Mouse (Mus musculus): Measurements from ENCODE around the gene Agbl1. TPM values are rescaled to one million over a fixed set of nuclear protein-coding genes. Genes with fewer than 3 reads are reported as not detected.

Agbl1 gene
- polyA plus RNA-seq, 1 experiment from 2014 or later: not detected

DNA sequence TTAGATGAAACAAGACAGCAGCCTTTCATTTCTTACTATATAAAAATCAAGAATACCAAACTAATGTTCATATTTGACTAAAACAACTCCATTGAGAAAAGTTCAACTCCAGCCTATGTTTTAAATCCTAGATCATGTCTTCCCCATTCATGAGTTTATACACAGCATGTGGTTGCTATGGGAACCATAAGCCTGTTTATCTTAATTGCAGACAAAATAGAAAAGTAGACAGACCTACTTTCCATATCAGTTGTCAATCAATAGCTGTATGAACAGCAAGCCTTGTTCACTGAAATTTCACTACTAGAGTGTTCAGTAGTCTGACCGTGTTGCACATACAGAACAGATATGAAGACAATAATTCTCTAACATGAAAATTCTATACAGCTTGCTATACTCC is 857.6 kb downstream of the Agbl1 start:
- Histone ChIP-seq H3K9me3 (replicated peaks) (no peaks in the 10 kb centered on the region), H3K4me1 (replicated peaks) (no peaks in the 10 kb centered on the region), H3K4me2 (no peak overlapping the region), H3K4me3 (replicated peaks) (no peak overlapping the region), H3K27ac (no peak overlapping the region), H3K27me3 (no peaks in the 10 kb centered on the region), H3K9ac (no peak overlapping the region), H3K36me3 (no peaks in the 10 kb centered on the region)
- ATAC-seq (ENCODE audit: low read depth) (no peak), DNase-seq (no peak)
- WGBS (ENCODE audit: insufficient replicate concordance): 63% methylated on average over 1 of the region's 1 CpGs

GRCm38 (mm10) chr7:77095153-77095552 is 865.5 kb downstream of the Agbl1 start:
- Histone ChIP-seq H3K4me1 (replicated peaks) (no peaks in the 10 kb centered on the region), H3K27me3 (no peaks in the 10 kb centered on the region), H3K4me2 (no peak overlapping the region), H3K4me3 (replicated peaks) (no peak overlapping the region), H3K9ac (no peak overlapping the region), H3K9me3 (replicated peaks) (no peaks in the 10 kb centered on the region), H3K36me3 (no peaks in the 10 kb centered on the region), H3K27ac (no peak overlapping the region)
- no peak for ATAC-seq (ENCODE audit: low read depth)
- 11% methylated on average over 2 of the region's 2 CpGs for WGBS (ENCODE audit: insufficient replicate concordance)
- DNase-seq: no peak

- Histone ChIP-seq H3K9me3 (replicated peaks) (no peaks in the 10 kb centered on the region), H3K27me3 (no peaks in the 10 kb centered on the region), H3K9ac (no peak overlapping the region), H3K4me2 (no peak overlapping the region), H3K36me3 (no peaks in the 10 kb centered on the region), H3K27ac (no peak overlapping the region), H3K4me3 (replicated peaks) (no peak overlapping the region), H3K4me1 (replicated peaks) (no peaks in the 10 kb centered on the region)
- 83% methylated on average over 1 of the region's 1 CpGs for WGBS (ENCODE audit: insufficient replicate concordance)
- DNase-seq (no peak), ATAC-seq (ENCODE audit: low read depth) (no peak)
These were observed 884.3 kb downstream of the Agbl1 start for GRCm38 (mm10) chr7:77114021-77114420.

- WGBS (ENCODE audit: insufficient replicate concordance): 50% methylated on average over 1 of the region's 1 CpGs
- Histone ChIP-seq H3K4me3 (replicated peaks) (no peak overlapping the region), H3K9me3 (replicated peaks) (no peaks in the 10 kb centered on the region), H3K4me1 (replicated peaks) (no peaks in the 10 kb centered on the region), H3K36me3 (no peaks in the 10 kb centered on the region), H3K27me3 (no peaks in the 10 kb centered on the region), H3K9ac (no peak overlapping the region), H3K27ac (no peak overlapping the region), H3K4me2 (no peak overlapping the region)
- ATAC-seq (ENCODE audit: low read depth): no peak
- no peak for DNase-seq
These were observed 899.4 kb downstream of the Agbl1 start for GRCm38 (mm10) chr7:77129045-77129444.

DNA sequence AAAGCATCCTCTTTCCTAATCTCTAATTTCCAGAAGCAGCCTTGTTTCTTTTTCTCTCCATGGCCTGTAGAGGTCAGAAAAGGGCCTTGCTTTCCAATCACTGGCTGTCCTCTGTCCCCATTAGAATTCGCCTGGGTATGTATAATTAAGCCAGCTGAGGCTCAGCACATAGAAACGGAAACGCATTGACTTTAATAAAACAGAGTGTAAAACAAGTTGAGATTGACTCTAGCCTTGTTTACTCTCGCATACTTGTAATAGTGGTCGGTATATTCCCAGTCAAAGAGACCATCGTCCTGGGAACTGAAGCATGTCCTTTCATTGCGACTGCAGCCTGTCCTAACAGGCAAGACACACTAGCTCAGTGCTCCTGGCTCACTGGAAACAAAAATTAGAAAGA is 902.3 kb downstream of the Agbl1 start:
- DNase-seq (no peak), ATAC-seq (ENCODE audit: low read depth) (no peak)
- Histone ChIP-seq H3K4me3 (replicated peaks) (no peak overlapping the region), H3K9me3 (replicated peaks) (no peaks in the 10 kb centered on the region), H3K36me3 (no peaks in the 10 kb centered on the region), H3K27me3 (no peaks in the 10 kb centered on the region), H3K4me1 (replicated peaks) (no peaks in the 10 kb centered on the region), H3K27ac (no peak overlapping the region), H3K9ac (no peak overlapping the region), H3K4me2 (no peak overlapping the region)
- WGBS (ENCODE audit: insufficient replicate concordance): 39% methylated on average over 7 of the region's 7 CpGs

- 34% methylated on average over 15 of the region's 15 CpGs for WGBS (ENCODE audit: insufficient replicate concordance)
- ATAC-seq (ENCODE audit: low read depth): 0 out of 2 replicates have a peak, but pooled peaks have one; percentile 39
These were observed 903.1 kb downstream of the Agbl1 start for GRCm38 (mm10) chr7:77132615-77133420.

DNA sequence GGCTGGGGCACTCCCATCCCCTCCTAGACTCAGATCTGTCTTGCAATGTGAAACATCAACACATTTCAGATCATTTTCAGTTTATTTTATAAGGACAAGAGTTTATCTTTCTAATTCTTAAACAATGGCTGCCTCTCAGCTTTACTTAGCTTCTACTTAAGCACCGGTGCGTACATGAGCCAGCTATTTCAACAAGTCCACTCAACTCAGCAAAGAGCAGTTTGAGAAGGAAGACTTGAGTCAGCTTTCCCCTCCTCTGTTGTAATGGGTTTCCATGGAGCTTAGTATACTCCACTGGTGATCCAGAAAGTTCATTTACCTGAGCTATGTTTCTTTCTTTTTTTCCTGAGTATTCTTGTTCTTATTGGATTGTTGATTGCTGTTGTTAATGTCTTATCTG is 905.2 kb downstream of the Agbl1 start:
- Histone ChIP-seq H3K9me3 (replicated peaks) (no peaks in the 10 kb centered on the region), H3K36me3 (no peaks in the 10 kb centered on the region), H3K4me1 (replicated peaks) (no peaks in the 10 kb centered on the region), H3K4me2 (no peak overlapping the region), H3K27ac (no peak overlapping the region), H3K27me3 (no peaks in the 10 kb centered on the region), H3K4me3 (replicated peaks) (no peak overlapping the region), H3K9ac (no peak overlapping the region)
- ATAC-seq (ENCODE audit: low read depth): no peak
- no peak for DNase-seq
- 73% methylated on average over 2 of the region's 2 CpGs for WGBS (ENCODE audit: insufficient replicate concordance)

More at GRCm38 (mm10) chr7:77132615-77133420, 903.1 kb downstream of the Agbl1 start:
- peak; percentile 1 for DNase-seq
- no peaks in the 10 kb centered on the region for H3K4me1 ChIP-seq (replicated peaks)
- H3K9ac ChIP-seq: no peak overlapping the region
- H3K4me3 ChIP-seq (replicated peaks): no peak overlapping the region
- H3K9me3 ChIP-seq (replicated peaks): no peaks in the 10 kb centered on the region
- no peak overlapping the region for H3K27ac ChIP-seq
- H3K27me3 ChIP-seq: no peaks in the 10 kb centered on the region
- H3K36me3 ChIP-seq: no peaks in the 10 kb centered on the region
- no peak overlapping the region for H3K4me2 ChIP-seq

DNA sequence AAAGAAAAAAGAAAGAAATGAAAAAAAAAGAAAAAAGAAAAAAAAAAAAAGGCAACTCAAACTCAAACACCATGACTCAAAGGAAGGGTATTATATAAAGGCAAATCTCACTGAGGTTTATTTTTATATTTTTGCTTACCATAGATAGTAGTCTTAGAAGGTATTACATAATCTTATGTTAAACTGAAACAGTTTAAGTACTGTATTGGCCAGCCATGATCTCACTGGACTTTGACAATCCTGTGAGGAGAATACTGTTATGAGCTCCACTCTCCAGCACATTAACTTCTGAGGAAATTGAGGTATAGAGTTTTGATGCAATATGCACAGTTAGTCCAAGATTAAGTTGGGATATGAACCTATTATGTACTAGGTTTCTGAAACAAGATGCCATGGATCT is 909.0 kb downstream of the Agbl1 start:
- ATAC-seq (ENCODE audit: low read depth): no peak
- H3K4me2 ChIP-seq: no peak overlapping the region

DNA sequence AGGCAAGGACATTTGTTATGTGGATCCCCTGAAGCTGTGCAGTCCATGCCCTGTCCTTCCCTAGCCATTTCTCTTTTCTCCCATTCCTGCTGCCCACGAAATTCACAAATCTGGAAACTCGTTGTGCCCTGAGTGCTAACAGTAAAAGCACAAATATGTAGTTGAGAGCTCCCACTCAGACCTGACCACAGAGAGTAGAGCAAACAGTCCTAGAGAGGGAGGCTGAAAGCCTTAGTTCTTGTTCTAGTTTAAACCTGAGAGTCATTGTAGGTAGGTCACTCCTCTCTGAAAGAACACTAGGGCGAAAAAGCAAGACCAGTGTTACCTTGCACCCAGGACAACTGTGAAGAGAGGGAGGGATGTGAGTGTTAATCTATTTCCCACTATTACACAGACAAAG is 917.8 kb downstream of the Agbl1 start:
- H3K27me3 ChIP-seq: no peaks in the 10 kb centered on the region
- no peaks in the 10 kb centered on the region for H3K9me3 ChIP-seq (replicated peaks)
- no peak overlapping the region for H3K9ac ChIP-seq
- DNase-seq (no peak), ATAC-seq (ENCODE audit: low read depth) (no peak)
- no peak overlapping the region for H3K4me3 ChIP-seq (replicated peaks)
- H3K27ac ChIP-seq: no peak overlapping the region
- 52% methylated on average over 3 of the region's 3 CpGs for WGBS (ENCODE audit: insufficient replicate concordance)
- no peak overlapping the region for H3K4me2 ChIP-seq
- H3K4me1 ChIP-seq (replicated peaks): no peaks in the 10 kb centered on the region
- H3K36me3 ChIP-seq: no peaks in the 10 kb centered on the region

More for the DNA sequence above, 909.0 kb downstream of the Agbl1 start:
- Histone ChIP-seq H3K36me3 (no peaks in the 10 kb centered on the region), H3K9ac (no peak overlapping the region), H3K9me3 (replicated peaks) (no peaks in the 10 kb centered on the region), H3K27me3 (no peaks in the 10 kb centered on the region), H3K27ac (no peak overlapping the region), H3K4me1 (replicated peaks) (no peaks in the 10 kb centered on the region), H3K4me3 (replicated peaks) (no peak overlapping the region)
- no peak for DNase-seq

DNA sequence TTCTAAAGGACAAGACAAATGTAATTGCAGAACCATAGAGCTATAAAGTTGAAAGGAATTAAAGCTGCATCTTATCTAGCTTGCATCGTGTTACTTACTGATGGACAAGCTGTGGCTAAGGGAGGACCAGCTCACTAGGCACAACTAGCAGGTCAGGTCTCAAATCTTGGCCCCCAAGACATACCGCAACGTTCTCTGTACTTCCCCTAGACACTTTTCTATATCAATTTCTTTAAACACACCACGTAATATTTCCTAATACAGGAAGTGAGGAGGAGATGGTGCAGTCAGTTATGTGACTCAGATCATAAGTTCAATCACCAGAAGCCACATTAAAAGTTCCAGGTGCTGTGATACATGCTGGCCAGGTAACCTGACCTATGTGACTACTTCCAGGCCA is 919.1 kb downstream of the Agbl1 start:
- WGBS (ENCODE audit: insufficient replicate concordance): 53% methylated on average over 4 of the region's 4 CpGs
- H3K4me2 ChIP-seq: no peak overlapping the region
- H3K4me3 ChIP-seq (replicated peaks): no peak overlapping the region
- H3K27ac ChIP-seq: no peak overlapping the region
- no peaks in the 10 kb centered on the region for H3K4me1 ChIP-seq (replicated peaks)
- ATAC-seq (ENCODE audit: low read depth): no peak
- no peaks in the 10 kb centered on the region for H3K36me3 ChIP-seq
- no peak overlapping the region for H3K9ac ChIP-seq
- DNase-seq: no peak
- H3K27me3 ChIP-seq: no peaks in the 10 kb centered on the region
- H3K9me3 ChIP-seq (replicated peaks): no peaks in the 10 kb centered on the region

DNA sequence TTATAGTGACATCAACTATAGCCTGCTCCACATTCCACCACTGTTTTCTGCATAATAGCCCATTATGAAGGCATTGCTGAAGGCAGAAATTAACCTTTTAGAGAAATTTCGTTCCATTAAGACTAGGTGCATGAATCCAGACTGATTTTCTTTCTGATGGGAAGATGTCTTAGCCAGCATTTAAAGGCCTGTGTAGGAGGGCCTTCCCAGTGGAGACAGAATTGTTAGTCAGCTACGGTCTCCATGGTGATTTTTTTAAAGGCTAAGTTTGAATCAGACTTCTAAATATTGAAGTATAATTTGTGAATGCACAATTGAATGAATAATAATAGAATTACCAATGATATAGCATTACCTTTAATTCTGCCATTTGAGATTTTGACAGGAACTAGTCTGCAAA is 920.2 kb downstream of the Agbl1 start:
- no peak overlapping the region for H3K27ac ChIP-seq
- 56% methylated on average over 2 of the region's 2 CpGs for WGBS (ENCODE audit: insufficient replicate concordance)

DNA sequence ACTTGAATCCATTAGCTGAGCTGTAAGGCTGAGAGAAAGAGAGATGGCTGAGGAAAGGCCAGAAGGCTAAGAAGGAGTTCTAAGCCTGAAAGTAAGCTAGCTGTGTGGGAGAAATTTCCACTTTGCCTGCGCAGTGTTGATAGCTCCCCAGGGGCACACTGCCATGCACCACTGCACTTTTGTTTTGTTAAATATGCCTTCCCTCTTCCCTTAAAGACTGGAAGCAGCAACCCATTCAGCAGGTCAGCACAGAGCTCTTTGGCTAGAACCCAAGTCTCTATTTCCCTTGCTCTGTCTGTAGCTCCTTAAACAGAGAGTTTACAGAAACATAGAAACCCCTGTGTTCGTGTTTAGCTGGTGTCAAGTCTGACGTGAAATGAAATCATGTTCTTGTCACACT is 922.7 kb downstream of the Agbl1 start:
- H3K4me1 ChIP-seq (replicated peaks): no peaks in the 10 kb centered on the region
- no peaks in the 10 kb centered on the region for H3K36me3 ChIP-seq
- DNase-seq: no peak
- no peak overlapping the region for H3K4me2 ChIP-seq
- H3K27me3 ChIP-seq: no peaks in the 10 kb centered on the region
- no peak for ATAC-seq (ENCODE audit: low read depth)
- H3K9ac ChIP-seq: no peak overlapping the region
- H3K4me3 ChIP-seq (replicated peaks): no peak overlapping the region
- no peaks in the 10 kb centered on the region for H3K9me3 ChIP-seq (replicated peaks)
- H3K27ac ChIP-seq: no peak overlapping the region
- 45% methylated on average over 3 of the region's 3 CpGs for WGBS (ENCODE audit: insufficient replicate concordance)

More for the DNA sequence above, 920.2 kb downstream of the Agbl1 start:
- Histone ChIP-seq H3K9ac (no peak overlapping the region), H3K27me3 (no peaks in the 10 kb centered on the region), H3K9me3 (replicated peaks) (no peaks in the 10 kb centered on the region), H3K4me2 (no peak overlapping the region), H3K36me3 (no peaks in the 10 kb centered on the region), H3K4me3 (replicated peaks) (no peak overlapping the region), H3K4me1 (replicated peaks) (no peaks in the 10 kb centered on the region)
- ATAC-seq (ENCODE audit: low read depth) (no peak), DNase-seq (no peak)
